Mouse (Mus musculus) cerebellum, adult 2 months (tissue): ENCODE results near the gene Iqcd. TPM values are rescaled to one million over a fixed set of nuclear protein-coding genes. Genes with fewer than 3 reads are reported as not detected.

ENCODE experiments used
- DNase-seq, 2 experiments: peaks; one replicate each; pipeline ENCODE4 v3.0.0; 2021
- H3K27ac ChIP-seq: fragments of 200-500 bp; 2 replicates; pipeline ENCODE4 v1.5.1; 2012; ENCODE audit warnings: low read length, control low read depth, inconsistent platforms; ENCODE audit not compliant: insufficient read depth
- H3K27me3 ChIP-seq: fragments of 200-500 bp; 2 replicates; pipeline ENCODE4 v1.6.1; 2012; ENCODE audit warnings: inconsistent platforms, mild to moderate bottlenecking, low read length, moderate library complexity; ENCODE audit not compliant: control insufficient read depth, insufficient read depth
- H3K4me1 ChIP-seq: fragments of 200-500 bp; 2 replicates; pipeline ENCODE4 v1.6.1; 2011; ENCODE audit warnings: low read length; ENCODE audit not compliant: control insufficient read depth, insufficient read depth
- H3K4me3 ChIP-seq: fragments of 200-500 bp; replicated peaks from 2 replicates; pipeline ENCODE3; 2011; ENCODE audit warnings: mild to moderate bottlenecking, low read depth, low read length, control low read depth; ENCODE audit not compliant: insufficient read depth
- CTCF ChIP-seq: fragments of 200-500 bp; IDR thresholded peaks from 2 replicates; pipeline ENCODE4 v1.5.1; 2011; ENCODE audit warnings: low read depth, mild to moderate bottlenecking, control low read depth, low read length, moderate library complexity, borderline replicate concordance; ENCODE audit not compliant: insufficient read depth
- POLR2A ChIP-seq: fragments of 200-500 bp; IDR thresholded peaks from 2 replicates; pipeline ENCODE4 v1.6.1; 2011; ENCODE audit warnings: low read length, control low read depth, borderline replicate concordance; ENCODE audit not compliant: insufficient read depth
- WGBS: fragments of 180-500 bp; shearing (Covaris S2); methylation state at CpG from one replicate; pipeline ENCODE4 v1.1.7; 2018; 5-methylcytosine and 5-hydroxymethylcytosine counted together
- polyA plus RNA-seq: library from polyadenylated mRNA; depleted of rRNA; stranded (reverse); fragments of >200 nt; gene quantifications from 2 replicates; pipeline ENCODE4 v1.2.3, GENCODE M21; 2012

Gene Iqcd
- polyA plus RNA-seq, 1 experiment = 1.8 TPM

DNA sequence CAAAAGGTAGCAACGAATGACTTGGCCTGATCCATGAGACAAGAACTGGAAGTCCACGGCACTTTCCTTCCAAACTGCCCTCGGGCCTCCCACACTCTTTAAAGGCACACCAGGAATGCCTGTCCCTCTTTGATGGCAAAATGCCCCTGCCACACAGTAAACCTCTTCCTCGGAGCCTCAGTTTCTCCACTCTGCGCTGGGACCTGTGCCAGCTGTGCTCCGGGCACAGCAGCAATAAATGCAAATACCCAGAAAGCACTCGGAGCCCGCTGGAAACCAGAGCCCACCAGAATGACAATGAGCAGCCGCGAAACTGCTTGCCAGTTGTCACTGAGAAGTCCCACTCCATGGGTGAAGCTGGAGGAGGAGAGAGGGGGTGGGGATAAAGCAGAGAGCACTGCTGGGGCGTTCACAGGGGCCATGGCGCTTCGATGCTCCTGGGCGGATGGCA lies 21.0 kb upstream of the Iqcd start:
- WGBS = 23% methylated on average over 14 of the region's 14 CpGs
- peak overlapping the region; percentile 90 for H3K27ac ChIP-seq
- H3K4me3 ChIP-seq = no peak overlapping the region
- no peak for TF ChIP-seq POLR2A
- TF ChIP-seq CTCF = no peak
- peak; percentile 50 to 57 for DNase-seq
- peaks cover 74% of the 10 kb centered on the region for H3K4me1 ChIP-seq
- no peaks in the 10 kb centered on the region for H3K27me3 ChIP-seq

DNA sequence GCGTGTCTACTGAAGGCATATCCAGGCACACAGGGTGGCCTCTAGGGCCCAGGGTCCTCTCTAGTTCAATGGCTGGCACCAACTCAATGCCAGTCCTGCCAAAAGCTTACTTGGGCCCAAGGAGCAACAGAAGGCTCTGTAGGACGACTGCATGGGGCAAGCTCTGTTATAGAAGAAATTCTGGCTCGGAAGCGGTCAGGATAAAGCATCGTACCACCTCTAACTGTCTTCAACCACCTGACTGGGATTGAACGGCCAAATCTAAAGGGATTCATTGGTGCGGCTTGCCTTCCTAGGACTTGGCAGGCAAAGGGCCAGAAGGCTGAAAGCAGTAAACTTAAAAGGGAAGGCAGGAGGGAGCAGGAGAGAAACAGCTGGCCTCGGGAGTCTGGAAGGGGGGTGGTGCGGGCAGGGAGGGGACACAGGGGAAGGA lies 20.5 kb upstream of the Iqcd start:
- WGBS = 6% methylated on average over 9 of the region's 9 CpGs
- Histone ChIP-seq H3K4me3 (no peak overlapping the region), H3K27me3 (no peaks in the 10 kb centered on the region), H3K4me1 (peaks cover 73% of the 10 kb centered on the region), H3K27ac (peak overlapping the region; percentile 90)
- peak; percentile 66 to 70 for DNase-seq
- TF ChIP-seq CTCF (no peak), POLR2A (no peak)

DNA sequence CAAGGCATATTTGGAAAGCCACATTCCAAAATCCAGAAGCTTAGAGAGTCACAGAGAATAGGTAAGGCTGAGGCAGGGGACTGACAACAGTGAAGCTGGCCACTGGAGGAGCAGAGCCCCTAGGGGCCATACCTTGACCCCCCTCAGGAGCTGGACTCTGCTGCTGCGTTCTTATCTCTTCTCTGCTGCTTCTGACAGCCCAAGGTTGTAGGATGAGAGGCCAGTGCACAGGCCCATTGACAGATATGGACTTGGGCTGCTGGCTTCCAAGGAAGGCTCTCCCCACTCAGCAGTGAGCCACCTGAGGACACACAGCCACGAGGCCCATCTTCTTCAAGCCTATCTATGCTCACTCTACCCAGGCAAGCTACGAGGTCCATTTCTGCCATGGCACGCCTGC lies 19.9 kb upstream of the Iqcd start:
- H3K4me1 ChIP-seq = peaks cover 70% of the 10 kb centered on the region
- 53% methylated on average over 4 of the region's 4 CpGs for WGBS
- peak overlapping the region; percentile 61 for H3K27ac ChIP-seq
- H3K27me3 ChIP-seq = no peaks in the 10 kb centered on the region
- TF ChIP-seq POLR2A (no peak), CTCF (no peak)
- no peak for DNase-seq
- no peak overlapping the region for H3K4me3 ChIP-seq

GRCm38 (mm10) chr5:120569791-120570190 lies 19.0 kb upstream of the Iqcd start:
- WGBS = 80% methylated on average over 3 of the region's 3 CpGs
- Histone ChIP-seq H3K27ac (no peak overlapping the region), H3K4me1 (peaks cover 76% of the 10 kb centered on the region), H3K4me3 (no peak overlapping the region), H3K27me3 (no peaks in the 10 kb centered on the region)
- TF ChIP-seq POLR2A = no peak
- DNase-seq = no peak

GRCm38 (mm10) chr5:120570289-120570897 lies 18.4 kb upstream of the Iqcd start:
- Histone ChIP-seq H3K27ac (no peak overlapping the region), H3K4me3 (no peak overlapping the region), H3K4me1 (peaks cover 75% of the 10 kb centered on the region), H3K27me3 (no peaks in the 10 kb centered on the region)
- WGBS = 74% methylated on average over 11 of the region's 11 CpGs
- TF ChIP-seq POLR2A = no peak
- TF ChIP-seq CTCF = no peak
- no peak for DNase-seq

- peaks cover 67% of the 10 kb centered on the region for H3K4me1 ChIP-seq
- H3K4me3 ChIP-seq = no peak overlapping the region
- H3K27me3 ChIP-seq = no peaks in the 10 kb centered on the region
- WGBS = 58% methylated on average over 14 of the region's 14 CpGs
- TF ChIP-seq POLR2A = no peak
- TF ChIP-seq CTCF = no peak
- DNase-seq = no peak
- H3K27ac ChIP-seq = no peak overlapping the region
Observed at GRCm38 (mm10) chr5:120571056-120571740, 17.6 kb upstream of the Iqcd start.

GRCm38 (mm10) chr5:120574469-120575063 lies 14.2 kb upstream of the Iqcd start:
- peak; percentile 55 to 62 for DNase-seq
- Histone ChIP-seq H3K4me3 (no peak overlapping the region), H3K27ac (no peak overlapping the region), H3K4me1 (peaks cover 59% of the 10 kb centered on the region), H3K27me3 (no peaks in the 10 kb centered on the region)
- WGBS = 40% methylated on average over 10 of the region's 10 CpGs
- no peak for TF ChIP-seq CTCF
- TF ChIP-seq POLR2A = no peak

GRCm38 (mm10) chr5:120576781-120577301 lies 12.0 kb upstream of the Iqcd start:
- no peak for TF ChIP-seq POLR2A
- no peak for TF ChIP-seq CTCF
- WGBS = 68% methylated on average over 11 of the region's 11 CpGs
- no peaks in the 10 kb centered on the region for H3K27me3 ChIP-seq
- DNase-seq = peak in 1 of 2 experiments; percentile 37
- H3K4me3 ChIP-seq = no peak overlapping the region
- H3K4me1 ChIP-seq = peaks cover 58% of the 10 kb centered on the region
- no peak overlapping the region for H3K27ac ChIP-seq
